Mouse (Mus musculus): Measurements from ENCODE around the gene Obscn. TPM values are rescaled to one million over a fixed set of nuclear protein-coding genes. Genes with fewer than 3 reads are reported as not detected.

The Obscn gene
- polyA plus RNA-seq, 1 experiment from 2014 or later: 69.4 TPM

- ATAC-seq (ENCODE audit: insufficient number of reproducible peaks, insufficient read depth, low FRiP score, low read depth): peak; percentile 68
- Histone ChIP-seq H3K27me3 (ENCODE audit: control insufficient read depth, insufficient read depth, low read length) (peaks cover 31% of the 10 kb centered on the region), H3K36me3 (ENCODE audit: control insufficient read depth, insufficient read depth, low read length) (peaks cover 16% of the 10 kb centered on the region), H3K9me3 (ENCODE audit: control insufficient read depth, low read length) (no peaks in the 10 kb centered on the region), H3K9ac (ENCODE audit: low read length) (peak overlapping the region; percentile 84), H3K27ac (replicated peaks in 1 of 2; ENCODE audit: control insufficient read depth in 1 of 2, insufficient read depth in 1 of 2, low read depth in 2 of 2, low read length in 2 of 2) (peak overlapping the region; percentile 96 to 98), H3K4me2 (ENCODE audit: low read length) (peak overlapping the region; percentile 75), H3K4me3 (ENCODE audit: control insufficient read depth in 1 of 2, insufficient read depth in 1 of 2, low read depth in 1 of 2, low read length in 2 of 2) (peak overlapping the region; percentile 46 to 47), H3K4me1 (ENCODE audit: control insufficient read depth in 2 of 2, insufficient read depth in 2 of 2, low read length in 2 of 2) (peaks cover 45 to 49% of the 10 kb centered on the region in 2 experiments)
- 26% methylated on average over 19 of the region's 19 CpGs for WGBS
Measured at GRCm38 (mm10) chr11:59138537-59139486, 2.6 kb upstream of the Obscn start.

GRCm38 (mm10) chr11:59136994-59137706 is 948 bp upstream of the Obscn start:
- H3K4me1 ChIP-seq (ENCODE audit: control insufficient read depth in 2 of 2, insufficient read depth in 2 of 2, low read length in 2 of 2): peaks cover 45 to 49% of the 10 kb centered on the region in 2 experiments
- H3K4me3 ChIP-seq (ENCODE audit: control insufficient read depth in 1 of 2, insufficient read depth in 1 of 2, low read depth in 1 of 2, low read length in 2 of 2): peak overlapping the region; percentile 46 to 47
- peaks cover 33% of the 10 kb centered on the region for H3K36me3 ChIP-seq (ENCODE audit: control insufficient read depth, insufficient read depth, low read length)
- ATAC-seq (ENCODE audit: insufficient number of reproducible peaks, insufficient read depth, low FRiP score, low read depth): no peak
- peak overlapping the region; percentile 84 for H3K9ac ChIP-seq (ENCODE audit: low read length)
- H3K27ac ChIP-seq (replicated peaks in 1 of 2; ENCODE audit: control insufficient read depth in 1 of 2, insufficient read depth in 1 of 2, low read depth in 2 of 2, low read length in 2 of 2): peak overlapping the region; percentile 96 to 98
- WGBS: 44% methylated on average over 12 of the region's 12 CpGs
- H3K4me2 ChIP-seq (ENCODE audit: low read length): peak overlapping the region; percentile 75
- H3K27me3 ChIP-seq (ENCODE audit: control insufficient read depth, insufficient read depth, low read length): peaks cover 37% of the 10 kb centered on the region
- no peaks in the 10 kb centered on the region for H3K9me3 ChIP-seq (ENCODE audit: control insufficient read depth, low read length)

- Histone ChIP-seq H3K4me1 (ENCODE audit: control insufficient read depth in 2 of 2, insufficient read depth in 2 of 2, low read length in 2 of 2) (peaks cover 45 to 49% of the 10 kb centered on the region in 2 experiments), H3K9ac (ENCODE audit: low read length) (peak overlapping the region; percentile 44)
Measured at GRCm38 (mm10) chr11:59135051-59135820, 966 bp downstream of the Obscn start.

GRCm38 (mm10) chr11:59134373-59134997 is 1.7 kb downstream of the Obscn start:
- H3K36me3 ChIP-seq (ENCODE audit: control insufficient read depth, insufficient read depth, low read length): peaks cover 57% of the 10 kb centered on the region
- H3K4me3 ChIP-seq (ENCODE audit: control insufficient read depth in 1 of 2, insufficient read depth in 1 of 2, low read depth in 1 of 2, low read length in 2 of 2): peak overlapping the region; percentile 16 to 21
- no peaks in the 10 kb centered on the region for H3K9me3 ChIP-seq (ENCODE audit: control insufficient read depth, low read length)
- ATAC-seq (ENCODE audit: insufficient number of reproducible peaks, insufficient read depth, low FRiP score, low read depth): no peak
- H3K4me1 ChIP-seq (ENCODE audit: control insufficient read depth in 2 of 2, insufficient read depth in 2 of 2, low read length in 2 of 2): peaks cover 40 to 43% of the 10 kb centered on the region in 2 experiments
- peak overlapping the region; percentile 75 for H3K4me2 ChIP-seq (ENCODE audit: low read length)
- H3K27me3 ChIP-seq (ENCODE audit: control insufficient read depth, insufficient read depth, low read length): peaks cover 37% of the 10 kb centered on the region
- no peak overlapping the region for H3K27ac ChIP-seq (replicated peaks in 1 of 2; ENCODE audit: control insufficient read depth in 1 of 2, insufficient read depth in 1 of 2, low read depth in 2 of 2, low read length in 2 of 2)
- 18% methylated on average over 34 of the region's 35 CpGs for WGBS
- peak overlapping the region; percentile 56; the same call in 1 of the 2 replicates for H3K9ac ChIP-seq (ENCODE audit: low read length)

More at GRCm38 (mm10) chr11:59135051-59135820, 966 bp downstream of the Obscn start:
- H3K27me3 ChIP-seq (ENCODE audit: control insufficient read depth, insufficient read depth, low read length): peaks cover 37% of the 10 kb centered on the region
- H3K36me3 ChIP-seq (ENCODE audit: control insufficient read depth, insufficient read depth, low read length): peaks cover 50% of the 10 kb centered on the region
- H3K4me2 ChIP-seq (ENCODE audit: low read length): peak overlapping the region; percentile 75
- no peak for ATAC-seq (ENCODE audit: insufficient number of reproducible peaks, insufficient read depth, low FRiP score, low read depth)
- 26% methylated on average over 55 of the region's 55 CpGs for WGBS
- H3K27ac ChIP-seq (replicated peaks in 1 of 2; ENCODE audit: control insufficient read depth in 1 of 2, insufficient read depth in 1 of 2, low read depth in 2 of 2, low read length in 2 of 2): no peak overlapping the region
- H3K9me3 ChIP-seq (ENCODE audit: control insufficient read depth, low read length): no peaks in the 10 kb centered on the region
- H3K4me3 ChIP-seq (ENCODE audit: control insufficient read depth in 1 of 2, insufficient read depth in 1 of 2, low read depth in 1 of 2, low read length in 2 of 2): peak overlapping the region in 1 of 2 experiments; percentile 11; a peak in 3 of 4 replicates

- no peak for ATAC-seq (ENCODE audit: insufficient number of reproducible peaks, insufficient read depth, low FRiP score, low read depth)
- peaks cover 72% of the 10 kb centered on the region for H3K36me3 ChIP-seq (ENCODE audit: control insufficient read depth, insufficient read depth, low read length)
Measured at GRCm38 (mm10) chr11:59132065-59132464, 4.1 kb downstream of the Obscn start.

GRCm38 (mm10) chr11:59131348-59131919 is 4.8 kb downstream of the Obscn start:
- ATAC-seq (ENCODE audit: insufficient number of reproducible peaks, insufficient read depth, low FRiP score, low read depth): no peak
- Histone ChIP-seq H3K4me1 (ENCODE audit: control insufficient read depth in 2 of 2, insufficient read depth in 2 of 2, low read length in 2 of 2) (peaks cover 18 to 24% of the 10 kb centered on the region in 2 experiments; a peak in 3 of 4 replicates), H3K9ac (ENCODE audit: low read length) (no peak overlapping the region), H3K27me3 (ENCODE audit: control insufficient read depth, insufficient read depth, low read length) (peaks cover 28% of the 10 kb centered on the region), H3K36me3 (ENCODE audit: control insufficient read depth, insufficient read depth, low read length) (peaks cover 78% of the 10 kb centered on the region), H3K27ac (replicated peaks in 1 of 2; ENCODE audit: control insufficient read depth in 1 of 2, insufficient read depth in 1 of 2, low read depth in 2 of 2, low read length in 2 of 2) (no peak overlapping the region), H3K4me3 (ENCODE audit: control insufficient read depth in 1 of 2, insufficient read depth in 1 of 2, low read depth in 1 of 2, low read length in 2 of 2) (no peak overlapping the region), H3K9me3 (ENCODE audit: control insufficient read depth, low read length) (no peaks in the 10 kb centered on the region), H3K4me2 (ENCODE audit: low read length) (no peak overlapping the region)
- 72% methylated on average over 18 of the region's 18 CpGs for WGBS

More at GRCm38 (mm10) chr11:59132065-59132464, 4.1 kb downstream of the Obscn start:
- H3K27me3 ChIP-seq (ENCODE audit: control insufficient read depth, insufficient read depth, low read length): peaks cover 35% of the 10 kb centered on the region
- H3K4me1 ChIP-seq (ENCODE audit: control insufficient read depth in 2 of 2, insufficient read depth in 2 of 2, low read length in 2 of 2): peaks cover 23 to 29% of the 10 kb centered on the region in 2 experiments
- no peak overlapping the region for H3K27ac ChIP-seq (replicated peaks in 1 of 2; ENCODE audit: control insufficient read depth in 1 of 2, insufficient read depth in 1 of 2, low read depth in 2 of 2, low read length in 2 of 2)
- no peak overlapping the region for H3K4me3 ChIP-seq (ENCODE audit: control insufficient read depth in 1 of 2, insufficient read depth in 1 of 2, low read depth in 1 of 2, low read length in 2 of 2)
- H3K9ac ChIP-seq (ENCODE audit: low read length): no peak overlapping the region
- H3K9me3 ChIP-seq (ENCODE audit: control insufficient read depth, low read length): no peaks in the 10 kb centered on the region
- WGBS: 81% methylated on average over 2 of the region's 3 CpGs
- H3K4me2 ChIP-seq (ENCODE audit: low read length): no peak overlapping the region
